Mouse (Mus musculus) limb, embryonic 14.5 days (tissue): ENCODE results near the gene Prkce. TPM values are rescaled to one million over a fixed set of nuclear protein-coding genes. Genes with fewer than 3 reads are reported as not detected.

Experiments used
- ATAC-seq: fragments of 200-750 bp; cut with Nextera tagmentation; 2 replicates; pipeline ENCODE4 v1.8.0; 2017; ENCODE audit warnings: low read depth, moderate number of reproducible peaks, moderate TSS enrichment; ENCODE audit not compliant: low FRiP score
- DNase-seq: peaks from one replicate; pipeline ENCODE4 v3.0.0-alpha.2; 2015; ENCODE audit warnings: low spot score
- H3K27ac ChIP-seq: fragments of 300-500 bp; sonication (generic); replicated peaks from 2 replicates; pipeline ENCODE4 v1.5.1; 2014; ENCODE audit warnings: low read depth, mild to moderate bottlenecking, low read length, moderate library complexity, mixed read lengths
- H3K27me3 ChIP-seq: fragments of 300-500 bp; sonication (generic); 2 replicates; pipeline ENCODE4 v1.6.1; 2014; ENCODE audit warnings: low read length, mixed read lengths; ENCODE audit not compliant: control insufficient read depth, insufficient read depth
- H3K36me3 ChIP-seq: fragments of 300-500 bp; sonication (generic); 2 replicates; pipeline ENCODE4 v1.6.1; 2014; ENCODE audit warnings: mild to moderate bottlenecking, low read length, moderate library complexity, mixed read lengths; ENCODE audit not compliant: control insufficient read depth, insufficient read depth
- H3K4me1 ChIP-seq: fragments of 300-500 bp; sonication (generic); 2 replicates; pipeline ENCODE4 v1.6.1; 2014; ENCODE audit warnings: antibody characterized with exemption, low read length, mixed read lengths; ENCODE audit not compliant: control insufficient read depth, insufficient read depth
- H3K4me2 ChIP-seq: fragments of 300-500 bp; sonication (generic); replicated peaks from 2 replicates; pipeline ENCODE4 v1.6.1; 2014; ENCODE audit warnings: low read depth, mild to moderate bottlenecking, low read length, moderate library complexity; ENCODE audit not compliant: severe bottlenecking
- H3K4me3 ChIP-seq: fragments of 300-500 bp; sonication (generic); replicated peaks from 2 replicates; pipeline ENCODE4 v1.5.1; 2014; ENCODE audit warnings: low read length
- H3K9ac ChIP-seq: fragments of 300-500 bp; sonication (generic); 2 replicates; pipeline ENCODE4 v1.6.1; 2014; ENCODE audit warnings: mild to moderate bottlenecking, low read depth, low read length, moderate library complexity; ENCODE audit not compliant: severe bottlenecking
- H3K9me3 ChIP-seq: fragments of 300-500 bp; sonication (generic); 2 replicates; pipeline ENCODE4 v1.6.1; 2016; ENCODE audit warnings: low read length; ENCODE audit not compliant: control insufficient read depth
- POLR2A ChIP-seq: fragments of 200-500 bp; IDR thresholded peaks from 2 replicates; pipeline ENCODE4 v1.8.0; 2012; ENCODE audit warnings: inconsistent platforms, mild to moderate bottlenecking, moderate library complexity, borderline replicate concordance; ENCODE audit not compliant: insufficient read depth, insufficient read length; ENCODE audit errors: extremely low read depth
- WGBS: fragments of 180-500 bp; shearing (Covaris S2); extraction: QIAGEN DNeasy Blood & Tissue Kit; methylation state at CpG from one replicate; pipeline ENCODE4 v1.1.7; 2014; 5-methylcytosine and 5-hydroxymethylcytosine counted together
- polyA plus RNA-seq, 2 experiments: library from polyadenylated mRNA; depleted of rRNA in 1 of 2; stranded (reverse) in 1 of 2; unstranded in 1 of 2; fragments of >200 nt; fragmentation: Nextera tagmentation in 1 of 2; extraction: Ambion mirVana in 1 of 2; gene quantifications; 2 replicates each; pipeline versions ENCODE4 v1.2.1 to v1.2.3; 2012 to 2014

Gene Prkce
- polyA plus RNA-seq, 2 experiments, result 4.7 to 9.3 TPM

DNA sequence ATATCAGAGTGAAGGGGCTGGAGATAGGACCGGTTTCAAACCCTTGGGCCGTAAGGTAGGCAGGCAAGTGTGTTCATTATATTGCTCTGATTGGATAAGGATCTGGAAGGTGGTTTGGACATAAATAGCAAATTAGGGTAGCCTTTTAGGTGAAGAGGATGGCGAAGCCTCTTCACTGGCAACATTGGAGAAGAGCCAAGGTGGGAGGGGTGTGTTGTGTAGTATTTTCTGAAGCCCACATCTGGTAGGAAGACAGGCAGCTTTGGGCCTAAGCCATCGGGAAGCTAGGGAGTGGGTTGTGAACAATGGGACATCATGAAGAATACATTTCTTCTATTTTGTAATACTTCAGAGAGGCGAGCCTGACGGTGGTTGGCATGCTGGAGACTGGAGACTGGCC lies 125.1 kb downstream of the Prkce start:
- no peaks in the 10 kb centered on the region for H3K9me3 ChIP-seq
- WGBS, result 87% methylated on average over 6 of the region's 6 CpGs
- peaks cover 17% of the 10 kb centered on the region for H3K4me1 ChIP-seq
- ATAC-seq, result no peak
- no peak overlapping the region for H3K9ac ChIP-seq
- no peaks in the 10 kb centered on the region for H3K27me3 ChIP-seq
- TF ChIP-seq POLR2A, result no peak
- no peak overlapping the region for H3K4me3 ChIP-seq
- DNase-seq, result no peak
- no peak overlapping the region for H3K27ac ChIP-seq
- H3K36me3 ChIP-seq, result no peaks in the 10 kb centered on the region
- H3K4me2 ChIP-seq, result no peak overlapping the region

- ATAC-seq (no peak), DNase-seq (peak; percentile 60)
- 53% methylated on average over 8 of the region's 10 CpGs for WGBS
- Histone ChIP-seq H3K4me3 (no peak overlapping the region), H3K27ac (no peak overlapping the region), H3K4me1 (peaks cover 17% of the 10 kb centered on the region), H3K4me2 (no peak overlapping the region), H3K9me3 (no peaks in the 10 kb centered on the region), H3K27me3 (no peaks in the 10 kb centered on the region), H3K36me3 (no peaks in the 10 kb centered on the region), H3K9ac (no peak overlapping the region)
- TF ChIP-seq POLR2A, result no peak
Observed at GRCm38 (mm10) chr17:86293247-86293744, 125.7 kb downstream of the Prkce start.

- no peak for ATAC-seq
Observed at GRCm38 (mm10) chr17:86299576-86299975, 132.0 kb downstream of the Prkce start.

GRCm38 (mm10) chr17:86300774-86301595 lies 133.4 kb downstream of the Prkce start:
- 65% methylated on average over 22 of the region's 22 CpGs for WGBS
- Histone ChIP-seq H3K9me3 (no peaks in the 10 kb centered on the region), H3K4me3 (no peak overlapping the region), H3K4me1 (peaks cover 4% of the 10 kb centered on the region), H3K27ac (peak overlapping the region; percentile 9; the same call in 1 of the 2 replicates), H3K4me2 (no peak overlapping the region), H3K27me3 (no peaks in the 10 kb centered on the region), H3K9ac (no peak overlapping the region), H3K36me3 (no peaks in the 10 kb centered on the region)
- TF ChIP-seq POLR2A, result no peak
- ATAC-seq, result no peak
- no peak for DNase-seq

More at GRCm38 (mm10) chr17:86299576-86299975, 132.0 kb downstream of the Prkce start:
- no peak overlapping the region for H3K4me3 ChIP-seq
- H3K4me1 ChIP-seq, result peaks cover 4% of the 10 kb centered on the region
- H3K27me3 ChIP-seq, result no peaks in the 10 kb centered on the region
- H3K9me3 ChIP-seq, result no peaks in the 10 kb centered on the region
- H3K36me3 ChIP-seq, result no peaks in the 10 kb centered on the region
- H3K27ac ChIP-seq, result no peak overlapping the region
- no peak for DNase-seq
- H3K4me2 ChIP-seq, result no peak overlapping the region
- TF ChIP-seq POLR2A, result no peak
- no peak overlapping the region for H3K9ac ChIP-seq
- WGBS, result 54% methylated on average over 3 of the region's 3 CpGs

DNA sequence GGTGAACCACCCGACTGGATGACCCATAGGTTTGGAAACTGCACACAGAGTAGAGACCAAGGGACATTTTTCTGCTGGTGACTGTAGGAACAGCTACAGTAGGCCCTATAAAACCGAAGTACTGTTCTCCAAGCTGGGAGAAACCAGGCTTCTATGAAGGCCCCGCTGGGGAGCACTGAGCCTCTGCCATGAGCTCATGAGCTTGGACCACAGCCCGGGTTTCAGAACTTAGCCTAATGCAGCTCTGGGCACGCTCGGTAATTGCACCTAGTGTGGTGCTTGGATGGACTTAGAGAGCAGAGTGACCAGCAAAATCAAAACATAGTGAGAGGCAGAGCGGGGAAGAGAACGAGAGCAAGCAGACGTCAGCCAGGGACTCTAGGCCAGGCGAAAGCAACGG lies 134.7 kb downstream of the Prkce start:
- no peak overlapping the region for H3K4me2 ChIP-seq
- TF ChIP-seq POLR2A, result no peak
- no peaks in the 10 kb centered on the region for H3K27me3 ChIP-seq
- 76% methylated on average over 11 of the region's 11 CpGs for WGBS
- peak; percentile 48; the same call in 1 of the 2 replicates for ATAC-seq
- no peaks in the 10 kb centered on the region for H3K9me3 ChIP-seq
- H3K36me3 ChIP-seq, result no peaks in the 10 kb centered on the region
- peak; percentile 71 for DNase-seq
- H3K4me1 ChIP-seq, result peaks cover 4% of the 10 kb centered on the region
- peak overlapping the region; percentile 48; the same call in 1 of the 2 replicates for H3K27ac ChIP-seq
- no peak overlapping the region for H3K4me3 ChIP-seq
- H3K9ac ChIP-seq, result no peak overlapping the region
